Mouse (Mus musculus): ENCODE measurements around the gene 4930502E18Rik.
"Not testable (repeated sequence)": the region's sequence is repeated elsewhere in the genome, so short reads cannot be mapped to it uniquely, and the experiment has no call there.

Gene 4930502E18Rik

GRCm38 (mm10) chrX:53724596-53724995, at the start of gene 4930502E18Rik:
TSS of gene 4930502E18Rik (plus strand) at chrX:53724826.
- DNase-seq: no peak

- DNase-seq: peak; percentile 77
These were observed 47.7 kb upstream of the 4930502E18Rik start for GRCm38 (mm10) chrX:53676943-53677342.

- not testable (repeated sequence) for DNase-seq
These were observed 42.0 kb upstream of the 4930502E18Rik start for GRCm38 (mm10) chrX:53682650-53683049.

GRCm38 (mm10) chrX:53684676-53685075, 40.0 kb upstream of the 4930502E18Rik start:
- not testable (repeated sequence) for DNase-seq

GRCm38 (mm10) chrX:53692065-53692464, 32.6 kb upstream of the 4930502E18Rik start:
- DNase-seq: no peak

GRCm38 (mm10) chrX:53693141-53693540, 31.5 kb upstream of the 4930502E18Rik start:
- DNase-seq: no peak

GRCm38 (mm10) chrX:53694008-53694777, 30.4 kb upstream of the 4930502E18Rik start:
- no peak for DNase-seq

GRCm38 (mm10) chrX:53699225-53699624, 25.4 kb upstream of the 4930502E18Rik start:
- no peak for DNase-seq

- DNase-seq: no peak
These were observed 22.0 kb upstream of the 4930502E18Rik start for GRCm38 (mm10) chrX:53702673-53703072.

- DNase-seq: no peak
These were observed 8.7 kb upstream of the 4930502E18Rik start for GRCm38 (mm10) chrX:53715942-53716322.

- peak; percentile 22 for DNase-seq
These were observed 8.1 kb upstream of the 4930502E18Rik start for GRCm38 (mm10) chrX:53716323-53717182.

GRCm38 (mm10) chrX:53728967-53729366, 4.3 kb downstream of the 4930502E18Rik start:
- no peak for DNase-seq

GRCm38 (mm10) chrX:53752851-53753250, 28.2 kb downstream of the 4930502E18Rik start:
- no peak for DNase-seq

GRCm38 (mm10) chrX:53757736-53758135, 33.1 kb downstream of the 4930502E18Rik start, which contains the start of gene 1700013H16Rik:
TSS of gene 1700013H16Rik (minus strand) at chrX:53757831.
- no peak for DNase-seq

GRCm38 (mm10) chrX:53776276-53776675, 51.6 kb downstream of the 4930502E18Rik start, which contains the start of gene Zfp36l3:
TSS of gene Zfp36l3 (minus strand) at chrX:53776394.
- DNase-seq: no peak

Data from kidney, adult 18-20 months (tissue).